Mouse (Mus musculus) erythroblast, adult 5-6 weeks (primary cell): ENCODE measurements around the gene Cox6a2. TPM values are rescaled to one million over a fixed set of nuclear protein-coding genes. Genes with fewer than 3 reads are reported as not detected.
"Not testable (repeated sequence)": the region's sequence is repeated elsewhere in the genome, so short reads cannot be mapped to it uniquely, and the experiment has no call there.

Experiments used
- ATAC-seq: replicated peaks from 2 replicates; pipeline ENCODE4 v1.8.0; 2016; ENCODE audit warnings: moderate number of reproducible peaks, mild to moderate bottlenecking, moderate TSS enrichment, inconsistent platforms; ENCODE audit not compliant: poor library complexity, low FRiP score, severe bottlenecking
- total RNA-seq, 2 experiments: library from RNA; stranded (forward) in 1 of 2; stranded (reverse) in 1 of 2; fragments of 150-400 nt in 1 of 2; fragments of 200-764, 138-1000 nt in 1 of 2; gene quantifications; 2 replicates each; pipeline versions ENCODE4 v1.2.3 to v1.2.4; 2015 to 2017; ENCODE audit warnings: low replicate concordance in 2 of 2

Cox6a2 gene
- total RNA-seq, 2 experiments from 2014 or later = 0.60 TPM; not detected in 1

DNA sequence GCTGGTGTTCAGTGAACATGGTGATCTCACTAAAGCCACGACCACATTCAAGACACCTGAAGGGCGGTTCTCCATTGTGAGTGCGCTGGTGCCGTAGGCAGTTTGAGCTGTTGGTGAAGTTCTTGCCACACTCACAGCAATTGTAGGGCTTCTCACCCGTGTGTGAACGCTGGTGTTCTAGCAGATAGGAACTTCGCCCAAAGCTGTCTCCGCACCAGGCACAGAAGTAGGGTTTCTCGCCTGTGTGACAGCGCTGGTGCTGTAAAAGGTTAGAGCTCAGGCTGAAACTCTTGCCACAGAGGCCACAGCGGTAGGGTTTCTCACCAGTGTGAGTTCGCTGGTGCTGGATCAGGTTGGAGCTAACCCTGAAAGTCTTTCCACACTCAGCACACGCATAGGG is 30.2 kb upstream of the Cox6a2 start:
- ATAC-seq = no peak

DNA sequence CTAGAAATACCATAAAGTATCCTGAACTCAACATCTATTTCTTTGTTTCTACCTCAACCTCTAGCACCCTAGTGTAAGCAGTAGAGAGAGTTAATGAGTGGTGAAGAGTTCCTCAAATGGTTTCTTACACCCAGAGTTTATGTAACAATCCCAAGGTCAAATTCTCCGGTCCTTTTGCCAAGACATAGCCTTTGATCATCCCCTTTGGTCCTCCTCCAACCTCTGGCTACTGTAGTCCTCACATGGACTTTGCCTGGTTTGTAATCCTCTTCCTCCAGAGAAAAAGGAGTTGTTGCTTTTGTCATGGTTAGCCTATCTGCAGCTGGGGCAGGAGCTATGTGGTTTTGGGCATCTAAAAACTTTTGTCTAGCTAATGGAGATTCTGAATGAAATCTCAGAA is 29.3 kb upstream of the Cox6a2 start:
- ATAC-seq = no peak

DNA sequence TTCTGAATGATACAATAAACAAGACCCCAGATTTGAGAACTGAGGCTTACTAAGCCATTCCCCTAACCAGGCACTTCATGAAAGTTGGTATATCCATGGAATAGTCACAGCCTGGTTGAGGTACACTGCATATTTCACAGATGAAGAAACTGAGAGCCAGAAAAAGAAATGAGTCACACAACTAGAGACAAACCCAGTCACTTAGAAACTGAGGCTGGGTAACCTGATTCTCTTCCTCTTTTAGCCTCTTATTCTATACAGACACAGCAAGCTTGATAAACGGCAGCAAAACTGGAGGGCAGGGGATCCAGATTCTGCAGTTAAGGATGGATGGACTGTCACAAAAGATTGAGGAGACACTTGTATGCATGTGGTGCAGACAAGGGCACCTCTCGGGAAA is 28.6 kb upstream of the Cox6a2 start:
- ATAC-seq = no peak

DNA sequence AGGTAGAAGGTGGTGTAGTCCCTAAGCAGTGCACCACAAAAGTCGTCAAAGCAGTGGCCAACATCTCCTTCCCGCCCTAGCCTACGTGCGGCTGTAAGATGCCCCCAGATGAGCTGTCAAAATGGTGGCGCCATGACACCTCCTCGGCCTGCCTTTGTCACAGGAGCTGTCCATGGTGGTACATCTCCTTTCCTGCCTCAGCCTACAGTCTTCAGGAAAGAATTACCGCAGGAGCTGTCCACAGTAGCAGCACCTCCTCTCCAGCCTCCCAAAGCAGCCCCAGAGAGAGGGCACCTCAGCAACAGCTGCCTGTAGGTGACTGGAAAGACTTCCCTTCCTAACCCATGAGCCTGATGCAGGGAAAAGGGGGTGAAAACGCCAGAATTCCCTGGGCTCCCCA is 25.6 kb upstream of the Cox6a2 start:
- no peak for ATAC-seq

DNA sequence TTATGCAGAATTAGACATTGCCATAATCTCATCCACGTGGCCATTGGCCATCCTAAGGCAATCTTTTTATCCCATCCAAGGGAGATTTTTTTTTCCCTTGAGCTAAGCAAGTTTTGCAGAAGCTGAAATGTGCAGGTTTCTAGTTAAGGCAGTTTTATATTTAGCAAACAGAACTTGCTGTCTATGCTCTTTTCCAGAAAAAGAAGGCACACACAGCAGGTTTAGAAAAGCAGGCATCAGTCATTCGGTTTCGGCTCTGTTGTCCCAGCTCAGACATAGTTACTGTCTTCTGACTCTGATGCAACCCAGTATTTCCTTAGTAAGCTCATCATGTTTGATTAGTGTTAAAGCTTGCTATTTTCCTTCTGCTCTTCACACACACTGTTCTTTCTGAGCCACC is 14.7 kb upstream of the Cox6a2 start:
- ATAC-seq = no peak

DNA sequence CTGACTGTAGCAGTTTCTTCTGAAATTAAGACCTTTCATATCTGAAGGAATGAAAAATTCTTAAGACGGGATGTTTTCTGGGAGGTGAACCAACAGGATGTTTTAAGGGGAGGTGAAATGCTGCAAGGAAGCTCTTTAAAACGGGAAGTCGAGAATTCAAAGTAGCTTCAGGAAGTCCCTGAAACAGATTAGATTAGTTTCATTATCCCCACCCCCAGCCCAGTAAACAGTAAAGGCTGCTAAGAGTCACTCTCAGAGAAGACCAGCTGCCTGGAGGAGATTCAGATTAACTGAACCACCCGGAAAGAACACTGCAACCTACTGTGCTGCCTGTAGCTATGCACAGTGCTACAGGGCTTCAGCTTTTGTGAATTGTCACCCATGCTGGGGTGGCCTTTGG is 13.8 kb upstream of the Cox6a2 start:
- ATAC-seq = no peak

DNA sequence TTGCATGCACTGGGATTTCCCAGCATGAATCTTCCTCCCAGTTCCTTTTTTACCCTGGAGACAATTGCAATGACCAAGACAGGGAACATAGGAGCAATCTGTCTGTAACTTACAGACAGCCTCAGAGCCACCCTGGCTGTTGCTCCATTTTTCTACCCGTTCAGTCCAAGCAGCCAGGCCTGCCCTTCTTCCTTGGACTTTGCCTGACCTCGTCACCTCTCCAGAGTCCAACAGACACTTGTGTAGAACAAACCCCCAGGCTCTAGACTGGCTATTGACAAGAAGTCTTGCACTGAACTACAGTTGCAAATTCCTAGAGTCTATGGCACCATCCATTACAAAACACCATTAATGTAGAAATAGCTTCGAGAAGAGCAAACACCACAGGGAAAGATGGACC is 3.6 kb upstream of the Cox6a2 start:
- ATAC-seq = no peak

DNA sequence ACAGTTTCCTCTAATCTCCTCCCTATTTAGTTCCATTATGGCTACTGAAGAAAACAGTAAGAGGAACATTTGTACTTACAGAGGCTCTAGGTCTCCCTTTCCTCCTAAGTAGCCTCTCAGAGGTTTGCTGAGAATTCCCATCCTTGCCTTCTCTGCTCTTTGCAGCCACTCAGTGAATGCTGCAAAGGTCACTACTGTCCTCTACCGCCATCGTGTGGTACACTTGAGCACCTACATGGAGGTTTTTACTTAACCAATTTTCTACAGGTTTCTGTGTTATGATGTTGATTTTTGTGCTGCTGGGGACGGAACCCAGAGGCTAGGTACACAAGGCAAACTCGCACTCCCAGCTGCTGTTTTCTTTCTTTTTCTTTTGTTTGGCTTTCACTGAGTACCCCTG is 2.0 kb upstream of the Cox6a2 start:
- ATAC-seq = peak; percentile 85

DNA sequence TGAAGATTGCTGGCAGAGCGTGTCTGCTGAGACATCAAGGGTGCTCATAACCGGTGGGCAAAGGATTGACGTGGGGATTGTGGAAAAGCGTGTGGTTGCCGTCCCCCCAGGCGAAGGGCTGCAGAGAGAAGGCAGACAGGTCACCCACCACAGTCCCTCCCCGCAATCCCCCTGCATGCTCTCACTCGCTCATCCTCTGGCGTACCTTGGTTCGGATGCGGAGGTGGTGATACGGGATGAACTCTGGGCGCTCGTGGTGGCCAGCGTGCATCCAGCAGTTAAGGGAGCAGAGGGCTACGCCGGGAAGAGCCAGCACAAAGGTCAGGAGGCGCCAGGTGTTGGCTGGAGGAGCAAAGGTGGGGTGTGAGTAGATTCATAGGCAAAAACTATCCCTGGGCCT is 492 bp downstream of the Cox6a2 start:
- no peak for ATAC-seq

DNA sequence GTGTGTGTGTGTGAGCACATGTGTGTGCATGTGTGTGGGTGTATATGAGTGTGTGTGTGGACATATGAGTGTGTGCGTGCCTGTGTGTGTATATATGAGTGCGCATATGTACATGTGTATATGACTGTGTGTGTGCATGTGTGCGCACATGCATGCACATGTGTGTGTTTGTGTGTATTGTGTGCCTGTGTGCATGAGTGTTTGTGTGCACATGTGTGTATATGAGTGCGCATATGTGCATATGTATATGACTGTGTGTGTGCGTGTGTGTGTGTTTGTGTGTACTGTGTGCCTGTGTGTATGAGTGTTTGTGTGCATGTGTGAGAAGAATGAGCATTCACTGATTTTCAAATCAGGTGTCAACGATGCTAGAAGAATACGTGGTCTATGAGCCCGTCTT is 2.0 kb downstream of the Cox6a2 start:
- ATAC-seq = no peak

DNA sequence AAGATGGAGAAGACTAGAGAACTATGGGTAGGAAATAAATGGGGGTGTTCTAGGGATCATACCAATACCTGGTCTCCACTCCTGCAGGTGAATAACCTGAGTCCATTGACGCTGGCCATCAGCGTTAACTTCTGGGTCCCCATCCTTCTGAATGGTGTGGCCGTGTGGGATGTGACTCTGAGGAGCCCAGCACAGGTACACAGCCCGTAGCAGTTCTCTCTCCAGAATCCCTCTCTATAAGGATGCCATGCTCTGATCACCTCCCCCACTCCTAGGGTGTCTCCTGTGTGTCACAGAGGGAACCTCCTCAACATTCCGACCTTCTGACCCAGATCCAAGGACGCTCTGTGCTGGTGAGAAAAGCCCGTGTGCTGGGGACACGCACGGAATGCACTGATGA is 3.1 kb downstream of the Cox6a2 start:
- no peak for ATAC-seq

DNA sequence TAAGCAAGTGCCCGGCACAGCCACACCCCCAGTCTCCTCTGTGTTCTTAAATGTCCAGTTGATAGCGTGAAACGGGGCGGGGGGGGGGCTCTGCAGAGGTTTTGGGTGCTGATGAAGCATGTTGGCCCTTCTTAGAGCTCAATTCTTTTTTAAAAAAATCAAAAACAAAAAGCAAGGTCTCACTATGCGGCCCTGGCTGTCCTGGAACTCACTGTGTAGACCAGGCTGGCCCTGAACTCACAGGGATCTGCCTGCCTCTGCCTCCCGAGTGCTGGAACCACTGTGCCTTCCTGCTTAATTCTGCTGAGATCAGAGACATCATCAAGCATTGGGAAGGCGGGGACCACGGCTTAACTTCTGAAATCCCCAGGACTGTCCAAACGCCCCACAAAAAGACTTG is 4.6 kb downstream of the Cox6a2 start:
- no peak for ATAC-seq

DNA sequence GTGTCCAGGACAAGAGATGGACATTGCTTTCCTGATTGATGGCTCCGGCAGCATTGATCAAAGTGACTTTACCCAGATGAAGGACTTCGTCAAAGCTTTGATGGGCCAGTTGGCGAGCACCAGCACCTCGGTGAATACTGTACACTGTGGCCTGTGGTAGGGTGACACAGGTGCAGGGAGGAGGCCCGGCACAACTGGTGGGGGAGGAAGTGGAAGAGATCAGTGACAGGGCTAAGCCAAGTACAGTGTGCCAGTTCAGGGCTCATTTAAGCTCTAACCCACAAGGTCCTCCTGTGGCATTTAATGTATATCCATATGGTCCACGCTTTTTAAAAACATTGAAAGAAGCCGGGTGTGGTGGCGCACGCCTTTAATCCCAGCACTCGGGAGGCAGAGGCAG is 24.5 kb downstream of the Cox6a2 start:
- no peak for ATAC-seq

DNA sequence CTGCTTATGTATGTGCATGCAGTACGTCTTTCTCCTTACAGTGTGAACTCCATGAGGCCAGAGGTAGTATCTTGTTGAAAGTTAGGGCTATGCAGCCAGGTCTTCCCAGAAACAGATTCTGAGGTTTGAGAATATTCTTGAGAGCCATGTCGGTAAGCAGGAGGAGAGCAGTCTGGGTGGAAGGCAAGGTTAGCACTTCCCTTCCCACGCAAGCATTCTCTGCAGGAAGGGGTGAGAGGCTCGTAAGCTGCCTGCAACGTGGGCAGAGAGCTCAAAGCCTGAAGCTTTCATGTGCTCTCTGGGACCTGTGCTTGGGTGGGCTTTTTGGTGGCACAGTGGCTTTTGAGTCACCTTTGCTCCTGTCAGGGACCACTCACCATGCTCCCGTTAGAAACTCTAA is 25.6 kb downstream of the Cox6a2 start:
- ATAC-seq = no peak

DNA sequence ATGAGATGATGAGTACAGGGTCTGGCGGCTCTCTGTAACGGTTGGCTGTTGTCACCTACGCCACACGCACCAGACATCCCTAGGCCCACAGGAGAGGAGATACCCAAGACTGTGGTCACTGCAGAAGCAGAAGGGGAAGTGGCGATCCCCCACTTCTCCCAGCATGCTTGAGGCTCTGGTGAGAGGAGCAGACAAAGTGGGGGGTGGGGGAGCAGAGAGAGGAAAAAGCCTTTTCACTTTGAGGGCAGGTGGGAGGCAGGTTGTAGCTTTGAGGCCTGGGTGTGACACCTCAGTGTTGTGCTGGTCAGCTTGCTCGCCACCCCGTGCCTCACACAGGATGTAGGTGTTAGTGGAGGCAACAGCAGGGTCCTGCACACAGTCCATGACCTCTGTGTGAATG is 26.1 kb downstream of the Cox6a2 start:
- no peak for ATAC-seq

DNA sequence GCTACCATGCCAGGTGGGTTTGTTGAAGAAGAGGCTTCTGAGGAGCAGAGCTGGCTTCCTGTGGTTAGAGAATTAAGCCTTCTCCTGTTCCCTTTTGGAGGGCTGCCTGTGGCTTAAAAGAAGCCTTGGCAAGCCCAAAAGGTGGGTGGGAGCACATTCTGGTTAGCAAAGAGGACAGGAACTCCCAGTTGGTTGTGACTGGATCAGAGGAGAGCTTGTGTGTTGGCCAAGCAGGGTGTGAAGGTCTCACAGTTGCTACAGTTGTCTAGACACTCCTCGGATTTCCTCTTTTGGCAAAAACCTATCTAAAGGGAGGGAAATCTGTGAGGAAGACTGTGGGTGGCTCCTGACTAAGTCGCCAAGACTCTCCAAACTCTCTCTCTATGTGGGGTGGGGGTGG is 27.8 kb downstream of the Cox6a2 start:
- no peak for ATAC-seq

DNA sequence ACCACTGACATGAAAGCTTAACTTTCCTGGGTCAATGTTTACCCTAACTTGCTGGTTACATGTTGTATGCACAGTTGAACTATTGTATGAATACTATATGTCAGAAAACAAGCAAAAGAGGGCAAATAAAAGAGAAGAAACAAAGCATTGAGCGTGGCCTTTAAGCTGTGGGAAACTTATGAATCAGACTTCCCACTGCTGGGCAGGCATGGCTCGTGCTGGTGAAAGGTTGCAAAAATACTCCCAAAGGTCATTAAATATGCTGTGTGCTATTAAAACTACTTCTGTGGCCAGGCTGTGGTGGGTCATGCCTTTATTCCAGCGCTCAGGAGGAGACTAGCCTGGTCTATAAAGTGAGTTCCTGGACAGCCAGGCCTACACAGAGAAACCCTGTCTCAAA is 36.2 kb downstream of the Cox6a2 start:
- no peak for ATAC-seq

DNA sequence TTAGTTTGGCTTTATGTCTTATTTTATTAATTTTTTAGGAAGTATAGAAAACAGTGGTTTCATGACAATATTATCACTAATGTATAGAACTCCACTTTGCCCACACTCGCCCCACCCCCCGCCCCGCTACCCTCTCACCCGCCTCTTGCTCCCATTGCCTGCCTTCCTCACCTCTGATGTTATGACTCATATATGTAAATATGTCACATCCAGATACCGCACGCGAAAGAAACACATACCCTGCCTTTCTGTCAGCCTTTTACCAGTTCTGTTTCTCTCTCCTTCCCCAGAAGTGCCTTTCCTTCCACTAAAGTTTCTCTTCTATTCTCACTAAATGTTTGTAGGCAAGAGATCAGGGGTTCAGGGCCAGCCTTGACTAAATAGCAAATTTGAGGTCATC is 39.8 kb downstream of the Cox6a2 start:
- no peak for ATAC-seq

DNA sequence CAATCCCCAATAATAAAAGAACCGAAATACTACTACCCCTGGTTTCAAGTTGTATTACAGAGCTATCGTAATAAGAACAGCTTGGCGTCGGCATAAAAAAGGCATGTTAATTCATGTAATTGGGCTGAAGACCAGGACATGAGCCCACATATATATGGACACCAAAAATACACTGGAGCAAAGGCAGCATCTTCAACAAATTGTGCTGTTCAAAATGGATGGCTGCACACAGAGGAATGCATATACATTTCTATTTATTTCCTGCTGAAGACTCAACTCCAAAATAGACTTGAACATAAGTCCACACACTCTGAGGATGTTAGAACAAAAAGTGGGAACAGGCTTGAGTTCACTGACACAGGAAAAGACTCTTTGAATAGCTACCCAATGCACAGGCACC is 42.2 kb downstream of the Cox6a2 start:
- no peak for ATAC-seq

DNA sequence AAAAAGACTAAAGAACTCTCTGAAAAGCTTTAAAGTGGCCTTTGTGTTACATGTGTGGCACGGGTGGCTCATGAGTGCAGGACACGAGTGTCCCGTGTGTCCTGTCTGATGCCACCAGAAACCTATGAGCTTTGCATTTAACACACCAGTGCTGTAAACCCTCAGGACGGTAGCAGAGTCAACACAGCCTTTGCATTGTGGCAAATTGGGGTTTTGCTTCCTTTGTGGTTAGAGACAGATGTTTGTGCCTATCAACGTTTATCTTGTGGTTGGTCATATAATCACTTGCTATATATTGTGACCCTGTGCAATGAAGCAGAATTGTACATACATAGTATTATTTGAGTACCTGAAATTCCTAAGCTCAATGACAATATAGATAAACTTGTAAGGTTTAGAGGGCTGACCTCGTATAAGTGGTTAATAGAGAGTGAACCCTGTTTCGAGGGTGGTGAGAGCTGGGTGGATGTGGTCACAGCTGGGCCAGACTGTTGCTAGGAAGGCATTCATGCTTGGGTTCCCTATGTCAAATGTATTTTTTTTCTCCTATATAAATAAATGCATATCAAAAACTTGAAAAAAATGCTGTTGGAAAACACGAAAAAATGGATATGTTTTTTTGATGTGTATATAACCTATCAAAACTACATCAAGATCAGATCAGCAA is 47.4 kb downstream of the Cox6a2 start:
- not testable (repeated sequence) for ATAC-seq
